Mouse (Mus musculus) kidney, postnatal 14 days (tissue): Measurements from ENCODE around the gene Fgr.
A peak's percentile ranks its signal among the peaks of the same experiment; 100 is the strongest.

ENCODE experiments used
- DNase-seq: peaks from one replicate; pipeline ENCODE4 v3.0.0; 2022; ENCODE audit warnings: mixed read lengths

The Fgr gene

DNA sequence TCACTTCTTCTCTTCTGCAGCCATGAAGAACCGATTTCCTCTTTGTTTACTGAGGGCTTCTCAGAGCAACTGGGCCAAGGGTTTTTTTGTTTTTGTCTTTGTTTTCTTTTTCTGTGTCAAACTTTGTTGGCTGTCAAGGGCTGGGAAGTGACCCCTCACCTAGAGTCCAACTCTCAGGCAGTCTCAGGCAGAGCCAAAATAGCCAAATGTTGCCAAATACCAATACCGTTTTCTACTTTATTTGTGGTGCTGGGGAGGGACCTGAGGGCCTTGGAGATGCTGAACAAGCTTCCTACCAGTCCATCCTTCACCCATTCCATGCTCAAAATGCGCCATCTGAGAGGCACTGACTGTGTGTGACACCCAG lies 14.2 kb upstream of the Fgr start:
- no peak for DNase-seq

DNA sequence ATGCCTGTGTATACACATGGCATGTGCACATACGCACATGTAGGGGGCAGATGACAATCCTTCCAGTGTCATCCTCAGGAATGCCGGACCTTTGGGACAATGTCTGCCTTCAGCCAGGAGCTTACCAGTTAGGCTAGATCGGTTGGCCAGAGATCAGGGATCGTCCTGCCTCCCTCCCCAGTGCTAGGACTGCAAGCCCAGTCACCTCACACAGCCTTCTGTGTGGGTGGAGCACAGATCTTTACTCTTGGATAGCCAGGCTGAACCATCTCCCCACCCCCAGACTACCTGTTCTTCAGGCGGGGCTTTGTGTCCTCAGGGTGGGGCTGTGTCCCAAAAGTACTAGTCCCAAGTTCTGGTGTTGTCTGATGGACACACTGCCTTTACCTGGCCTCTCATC lies 13.6 kb upstream of the Fgr start:
- no peak for DNase-seq

DNA sequence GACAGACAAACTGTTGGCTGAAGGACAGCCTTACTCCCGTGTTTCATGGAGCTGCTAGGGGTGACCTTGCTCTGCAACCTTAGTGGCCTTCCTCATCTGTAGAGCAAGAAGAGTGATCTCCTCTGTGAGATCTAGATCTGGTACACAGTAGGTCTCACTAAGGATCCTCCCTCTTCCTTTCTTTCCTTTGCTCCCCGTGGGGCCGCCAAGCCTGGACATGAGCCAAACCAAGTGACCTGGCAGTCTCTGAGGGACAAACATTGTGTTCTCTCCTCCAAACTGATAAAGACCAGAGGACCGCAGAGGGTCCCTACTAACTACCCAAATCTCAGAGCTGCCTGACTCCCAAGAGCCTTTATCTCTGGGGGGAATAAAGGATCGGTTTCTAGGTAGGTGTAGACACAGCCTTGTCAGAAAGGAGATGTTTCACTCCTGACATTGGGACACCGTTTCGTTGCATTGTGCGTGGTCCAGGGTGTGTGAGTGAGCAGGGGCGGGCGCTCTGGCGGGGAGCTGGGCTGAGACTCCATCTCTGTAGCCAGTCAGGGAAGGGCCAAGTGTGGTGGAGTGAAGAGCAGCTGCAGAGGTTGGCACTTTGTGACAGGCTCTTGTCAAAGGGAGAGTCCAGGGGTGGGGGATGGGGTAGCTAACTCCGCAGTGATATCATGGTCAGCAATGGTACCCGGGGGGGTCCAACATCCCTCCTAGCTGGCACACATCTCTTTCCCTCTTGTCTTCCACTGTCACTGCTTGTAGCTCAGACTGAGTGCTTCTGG lies 12.8 kb upstream of the Fgr start:
- DNase-seq = peak; percentile 60

DNA sequence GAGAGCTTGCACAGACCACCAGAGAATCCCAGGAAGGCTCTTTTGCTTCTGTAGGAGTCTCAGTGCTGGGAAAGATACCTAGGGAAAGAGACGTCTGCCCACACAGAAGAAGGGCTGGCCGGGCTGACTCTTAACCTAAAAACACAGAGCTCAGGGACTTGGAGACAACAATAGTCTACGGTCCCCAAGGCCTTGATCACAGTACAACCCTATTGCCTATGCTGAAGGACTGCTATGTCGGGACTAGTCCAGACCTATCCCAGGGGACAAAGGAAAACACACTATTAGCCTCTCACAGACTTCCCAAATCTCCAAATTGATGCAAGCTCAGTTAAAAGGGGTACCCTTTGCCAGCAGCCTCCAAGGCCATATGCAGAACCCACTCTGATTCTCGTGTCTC lies 12.0 kb upstream of the Fgr start:
- no peak for DNase-seq

DNA sequence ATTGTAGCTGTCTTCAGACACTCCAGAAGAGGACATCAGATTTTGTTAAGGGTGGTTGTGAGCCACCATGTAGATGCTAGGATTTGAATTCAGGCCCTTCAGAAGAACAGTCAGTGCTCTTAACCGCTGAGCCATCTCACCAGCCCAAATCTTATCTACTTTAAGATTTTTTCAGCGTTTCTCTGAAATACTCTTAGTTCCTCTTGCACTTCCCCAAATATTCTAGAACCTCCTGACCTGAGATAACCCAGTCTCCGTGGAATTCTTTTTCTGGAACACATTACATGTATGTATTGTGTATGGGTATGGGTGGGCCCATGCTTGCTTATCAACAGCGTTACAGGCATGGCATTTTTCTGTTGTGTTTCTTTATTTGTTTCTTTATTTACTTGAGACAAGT lies 11.3 kb upstream of the Fgr start:
- DNase-seq = no peak

- DNase-seq = no peak
Measured at GRCm38 (mm10) chr4:132963436-132963835, 10.5 kb upstream of the Fgr start.

DNA sequence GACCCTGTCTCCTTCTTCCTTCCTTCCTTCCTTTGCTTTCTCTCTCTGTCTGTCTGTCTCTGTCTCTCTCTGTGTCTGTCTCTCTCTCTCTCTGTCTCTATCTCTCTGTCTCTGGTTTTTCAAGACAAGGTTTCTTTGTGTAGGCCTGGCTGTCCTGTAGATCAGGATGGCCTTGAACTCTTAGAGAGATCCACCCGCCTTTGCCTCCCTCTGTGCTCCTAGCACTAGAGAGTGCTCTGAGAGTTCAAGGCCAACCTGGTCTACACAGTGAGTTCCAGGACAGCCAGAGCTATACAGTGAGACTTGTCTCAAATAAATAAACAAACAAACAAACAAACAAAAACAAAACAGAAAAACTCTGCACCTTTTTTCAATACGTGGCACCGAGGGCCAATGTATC lies 9.8 kb upstream of the Fgr start:
- no peak for DNase-seq

GRCm38 (mm10) chr4:132964473-132964872 lies 9.4 kb upstream of the Fgr start:
- DNase-seq = no peak

DNA sequence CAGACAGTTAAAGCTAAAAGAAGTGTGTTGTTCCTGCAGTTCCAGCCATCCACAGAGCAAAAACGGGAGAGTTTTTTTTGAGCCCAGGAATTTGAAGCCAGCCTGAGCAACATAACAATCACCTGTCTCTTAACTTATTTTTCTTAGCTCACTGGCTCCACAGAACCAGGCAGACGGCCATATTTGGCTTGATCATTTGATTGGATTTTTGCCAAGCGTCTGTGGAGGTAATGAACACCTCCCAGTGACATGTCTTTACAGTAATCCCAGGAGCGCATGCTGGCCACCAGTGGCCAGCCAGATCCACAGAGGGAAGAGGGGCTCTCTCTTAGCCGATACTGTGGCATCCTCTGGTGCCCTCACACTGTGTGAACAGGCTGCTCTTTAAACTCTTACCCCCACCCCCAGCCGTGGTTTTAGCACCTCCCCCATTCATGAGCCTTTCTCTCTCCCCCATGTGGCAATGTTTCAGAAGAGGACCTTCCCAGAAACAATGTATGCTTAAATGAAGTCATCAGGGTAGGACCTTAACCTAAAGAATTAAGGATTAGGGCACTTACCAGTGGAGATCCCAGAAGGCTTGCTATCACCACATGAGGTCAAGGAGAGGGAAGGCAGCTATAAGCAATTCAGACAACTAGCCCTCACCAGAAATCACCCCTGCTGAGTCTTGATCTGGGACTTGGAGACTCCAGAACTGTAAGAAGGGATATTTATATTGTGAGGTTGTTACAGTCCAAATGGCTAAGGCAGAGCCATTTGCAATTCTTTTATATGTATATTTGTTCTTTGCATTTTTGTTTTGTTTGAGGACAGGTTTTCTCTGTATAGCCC lies 5.6 kb upstream of the Fgr start:
- DNase-seq = no peak

DNA sequence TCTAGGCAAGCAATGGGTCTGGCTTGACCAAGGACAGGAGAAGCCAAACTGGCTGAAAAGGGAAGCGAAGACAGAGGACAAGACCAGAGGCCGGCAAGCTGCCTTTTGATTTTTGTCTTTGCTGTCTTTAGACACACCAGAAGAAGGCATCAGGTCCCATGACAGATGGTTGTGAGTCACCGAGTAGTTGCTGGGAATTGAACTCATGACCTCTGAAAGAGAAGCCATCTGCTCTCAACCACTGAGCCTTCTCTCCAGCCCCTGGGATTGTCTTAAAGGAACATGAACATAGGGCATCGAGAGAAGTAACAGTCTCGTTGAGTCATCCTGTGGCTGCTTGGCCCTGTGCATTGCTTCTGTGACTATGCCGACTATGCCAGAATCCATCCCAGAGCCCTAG lies 2.3 kb upstream of the Fgr start:
- DNase-seq = no peak

GRCm38 (mm10) chr4:132972101-132972500 lies 1.8 kb upstream of the Fgr start:
- DNase-seq = no peak

DNA sequence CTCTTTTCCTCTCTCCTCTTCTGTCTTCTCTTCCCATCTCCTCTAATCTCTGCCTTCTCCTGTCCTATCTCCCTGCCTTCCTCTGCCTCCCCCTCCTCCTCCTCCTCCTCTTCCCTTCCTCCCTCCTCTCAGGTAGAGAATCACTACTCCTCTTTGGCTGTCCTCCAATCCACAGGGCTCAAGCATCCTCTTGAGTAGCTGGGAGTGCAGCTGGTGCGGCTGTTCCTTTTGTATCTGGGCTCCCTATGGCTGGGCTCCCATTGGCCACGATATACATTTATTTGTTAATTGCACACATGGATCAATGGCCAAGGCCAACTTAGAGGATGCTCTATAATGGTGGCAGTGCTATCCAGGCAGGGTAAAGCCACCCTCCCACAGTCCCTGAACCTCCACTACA lies 1.3 kb upstream of the Fgr start:
- no peak for DNase-seq

DNA sequence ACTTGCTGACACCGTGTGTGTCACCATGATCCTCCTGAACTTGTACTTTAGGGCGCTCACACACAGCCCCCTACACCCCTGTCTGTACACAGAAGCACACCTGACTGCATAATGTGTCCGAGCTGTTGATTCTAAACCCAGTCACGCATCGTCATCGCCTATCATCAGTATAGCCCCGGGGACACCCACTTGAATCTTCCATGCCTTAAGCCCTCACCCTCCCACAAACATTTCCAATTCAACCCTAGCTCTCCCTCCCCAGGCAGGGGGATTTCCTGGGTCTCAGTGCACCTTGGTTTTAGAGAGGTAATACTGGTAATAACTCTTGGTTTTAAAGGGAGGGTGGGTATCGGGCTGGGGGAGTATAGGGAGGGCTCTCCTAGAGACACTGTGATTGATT lies 709 bp upstream of the Fgr start:
- DNase-seq = no peak

DNA sequence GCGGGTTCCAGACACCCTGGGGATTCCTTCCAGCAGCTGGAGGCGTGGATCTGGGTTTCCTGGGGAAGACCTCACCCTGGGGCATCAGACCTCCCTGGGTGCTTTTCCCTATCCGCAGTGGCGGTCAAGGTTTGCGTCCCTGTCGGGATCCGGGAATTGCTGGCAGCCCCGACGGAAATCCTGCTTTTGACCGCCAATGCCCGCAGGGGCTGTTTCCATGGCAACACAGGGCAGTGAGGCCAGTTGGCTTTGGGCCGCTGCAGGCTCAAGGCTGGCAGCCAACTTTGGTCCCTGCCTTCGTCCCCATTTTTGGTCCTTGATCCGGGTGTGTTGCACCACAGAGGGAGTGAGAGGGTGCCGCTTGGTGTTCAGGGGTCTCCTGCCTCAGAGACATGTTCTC lies 1.0 kb downstream of the Fgr start:
- peak; percentile 94 for DNase-seq

DNA sequence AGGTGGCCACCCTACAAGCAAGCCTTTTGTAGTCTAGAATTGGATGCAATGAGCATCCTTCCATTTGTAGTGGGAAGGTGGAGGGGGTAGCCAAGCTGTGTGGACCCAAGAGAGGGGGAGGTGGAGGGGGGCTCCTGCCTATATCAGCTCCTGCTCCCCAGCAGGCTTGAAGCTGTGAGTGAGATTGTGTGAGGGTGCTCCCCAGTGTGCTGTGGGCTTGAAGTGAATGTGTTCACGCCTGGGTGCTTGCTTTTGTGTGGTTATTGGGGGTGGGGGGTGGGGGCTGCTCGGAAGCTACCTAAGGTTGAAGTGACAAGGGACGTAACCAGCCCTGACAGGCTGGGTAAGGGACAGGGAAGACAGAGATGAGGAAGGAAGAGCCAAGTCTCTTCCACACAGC lies 1.9 kb downstream of the Fgr start:
- no peak for DNase-seq

- no peak for DNase-seq
Measured at GRCm38 (mm10) chr4:132976729-132977128, 2.8 kb downstream of the Fgr start.

- peak; percentile 28 for DNase-seq
Measured at GRCm38 (mm10) chr4:132977597-132977996, 3.7 kb downstream of the Fgr start.

GRCm38 (mm10) chr4:132979186-132979585 lies 5.3 kb downstream of the Fgr start:
- peak; percentile 77 for DNase-seq

DNA sequence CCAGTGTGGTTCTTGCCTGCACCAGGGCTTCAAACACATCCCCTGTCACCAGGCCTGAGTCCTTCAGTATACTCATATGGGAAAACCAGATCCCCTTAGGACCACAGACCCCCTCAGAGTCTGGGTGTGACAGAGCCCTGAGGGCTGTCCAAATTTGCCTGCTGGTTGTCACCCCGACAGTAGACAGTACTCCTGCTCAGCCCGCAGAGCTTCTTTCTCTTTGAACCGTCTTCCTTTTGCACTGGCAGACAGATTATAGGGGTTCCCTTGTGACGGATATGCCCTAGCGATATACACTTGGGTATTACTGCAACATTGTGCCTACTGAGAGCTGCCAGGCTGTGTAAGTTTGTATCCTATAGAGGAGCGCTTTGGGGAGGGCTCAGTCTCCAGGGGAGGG lies 7.7 kb downstream of the Fgr start:
- DNase-seq = no peak

DNA sequence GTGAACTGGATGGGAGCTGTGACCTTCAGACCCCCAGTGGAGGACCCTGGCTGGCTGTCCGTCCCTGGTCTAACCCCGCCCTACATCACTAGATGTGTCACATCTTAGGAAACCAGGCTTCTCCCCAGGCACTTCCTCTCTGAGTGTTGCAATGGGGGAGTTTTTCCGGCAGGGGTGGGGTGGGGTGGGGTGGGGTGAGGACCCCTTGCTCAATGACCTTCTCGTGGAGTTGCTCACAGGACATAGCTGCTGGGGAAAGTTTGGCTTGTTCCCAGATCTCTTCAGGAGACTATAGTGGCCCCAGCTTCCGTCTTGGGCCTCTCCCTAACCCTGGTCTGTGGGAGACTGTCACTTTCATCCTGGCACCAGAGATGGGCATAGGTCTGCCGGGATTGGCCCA lies 9.1 kb downstream of the Fgr start:
- no peak for DNase-seq

GRCm38 (mm10) chr4:132983664-132984512 lies 10.0 kb downstream of the Fgr start:
- no peak for DNase-seq

DNA sequence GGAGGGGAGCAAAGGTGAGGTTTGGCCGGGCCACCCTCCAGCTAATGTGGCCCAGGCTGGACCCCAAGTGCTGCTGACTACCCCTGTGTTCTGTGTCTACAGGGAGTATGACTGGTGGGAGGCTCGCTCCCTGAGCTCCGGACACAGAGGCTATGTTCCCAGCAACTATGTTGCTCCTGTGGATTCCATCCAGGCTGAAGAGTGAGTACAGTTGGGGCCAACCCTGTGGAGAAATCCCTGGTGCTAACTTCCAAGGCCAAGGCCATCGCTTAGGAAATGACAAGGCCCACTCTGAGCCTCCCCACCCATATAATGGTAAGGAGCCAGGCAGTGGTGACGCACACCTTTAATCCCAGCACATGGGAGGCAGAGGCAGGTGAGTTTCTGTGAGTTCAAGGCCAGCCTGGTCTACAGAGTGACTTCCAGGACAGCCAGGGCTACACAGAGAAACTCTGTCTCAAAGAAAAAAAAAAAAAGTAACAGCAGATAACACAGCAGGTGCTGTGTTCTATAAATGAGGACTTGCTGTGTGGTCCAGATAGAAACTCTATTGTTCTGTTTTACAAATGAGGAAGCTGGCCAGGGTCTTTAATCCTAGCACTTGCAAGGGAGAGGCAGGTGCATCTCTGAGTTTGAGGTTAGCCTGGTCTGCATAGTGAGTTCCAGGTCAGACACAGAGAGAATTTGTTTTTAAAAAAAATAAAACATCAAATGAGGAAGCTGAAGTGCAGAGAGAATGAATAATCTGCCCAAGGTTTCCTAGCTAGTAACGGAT lies 14.9 kb downstream of the Fgr start:
- DNase-seq = no peak

GRCm38 (mm10) chr4:132993553-132993952 lies 19.7 kb downstream of the Fgr start:
- DNase-seq = no peak
